Mouse (Mus musculus) embryonic facial prominence, embryonic 15.5 days (tissue): Measurements from ENCODE around the gene Olfr1341. TPM values are rescaled to one million over a fixed set of nuclear protein-coding genes. Genes with fewer than 3 reads are reported as not detected.

ENCODE experiments used
- ATAC-seq: fragments of 200-750 bp; cut with Nextera tagmentation; 2 replicates; pipeline ENCODE4 v1.8.0; 2017; ENCODE audit warnings: low read depth, moderate TSS enrichment; ENCODE audit not compliant: insufficient number of reproducible peaks, low FRiP score, low TSS enrichment
- H3K27ac ChIP-seq: fragments of 300-500 bp; sonication (generic); replicated peaks from 2 replicates; pipeline ENCODE4 v1.5.1; 2015; ENCODE audit warnings: mild to moderate bottlenecking, inconsistent platforms
- H3K27me3 ChIP-seq: fragments of 300-500 bp; sonication (generic); 2 replicates; pipeline ENCODE4 v1.6.1; 2015; ENCODE audit warnings: inconsistent platforms
- H3K36me3 ChIP-seq: fragments of 300-500 bp; sonication (generic); 2 replicates; pipeline ENCODE4 v1.6.1; 2015; ENCODE audit warnings: mild to moderate bottlenecking, inconsistent platforms
- H3K4me1 ChIP-seq: fragments of 300-500 bp; sonication (generic); 2 replicates; pipeline ENCODE4 v1.6.1; 2015; ENCODE audit warnings: inconsistent platforms
- H3K4me2 ChIP-seq: fragments of 300-500 bp; sonication (generic); replicated peaks from 2 replicates; pipeline ENCODE4 v1.6.1; 2015; ENCODE audit warnings: mild to moderate bottlenecking, inconsistent platforms
- H3K4me3 ChIP-seq: fragments of 300-500 bp; sonication (generic); replicated peaks from 2 replicates; pipeline ENCODE4 v1.5.1; 2015; ENCODE audit warnings: mild to moderate bottlenecking, inconsistent platforms
- H3K9ac ChIP-seq: fragments of 300-500 bp; sonication (generic); 2 replicates; pipeline ENCODE4 v1.6.1; 2015; ENCODE audit warnings: inconsistent platforms
- H3K9me3 ChIP-seq: fragments of 300-500 bp; sonication (generic); replicated peaks from 2 replicates; pipeline ENCODE4 v1.6.1; 2016; ENCODE audit warnings: inconsistent platforms
- WGBS: fragments of 180-500 bp; shearing (Covaris S2); methylation state at CpG from one replicate; pipeline ENCODE4 v1.1.7; 2015; 5-methylcytosine and 5-hydroxymethylcytosine counted together
- polyA plus RNA-seq: library from polyadenylated mRNA; unstranded; fragments of >200 nt; fragmentation: Nextera tagmentation; extraction: Ambion mirVana; gene quantifications from 2 replicates; pipeline ENCODE4 v1.2.1, GENCODE M21; 2015

Olfr1341 gene
- polyA plus RNA-seq, 1 experiment from 2014 or later = 0.07 TPM

DNA sequence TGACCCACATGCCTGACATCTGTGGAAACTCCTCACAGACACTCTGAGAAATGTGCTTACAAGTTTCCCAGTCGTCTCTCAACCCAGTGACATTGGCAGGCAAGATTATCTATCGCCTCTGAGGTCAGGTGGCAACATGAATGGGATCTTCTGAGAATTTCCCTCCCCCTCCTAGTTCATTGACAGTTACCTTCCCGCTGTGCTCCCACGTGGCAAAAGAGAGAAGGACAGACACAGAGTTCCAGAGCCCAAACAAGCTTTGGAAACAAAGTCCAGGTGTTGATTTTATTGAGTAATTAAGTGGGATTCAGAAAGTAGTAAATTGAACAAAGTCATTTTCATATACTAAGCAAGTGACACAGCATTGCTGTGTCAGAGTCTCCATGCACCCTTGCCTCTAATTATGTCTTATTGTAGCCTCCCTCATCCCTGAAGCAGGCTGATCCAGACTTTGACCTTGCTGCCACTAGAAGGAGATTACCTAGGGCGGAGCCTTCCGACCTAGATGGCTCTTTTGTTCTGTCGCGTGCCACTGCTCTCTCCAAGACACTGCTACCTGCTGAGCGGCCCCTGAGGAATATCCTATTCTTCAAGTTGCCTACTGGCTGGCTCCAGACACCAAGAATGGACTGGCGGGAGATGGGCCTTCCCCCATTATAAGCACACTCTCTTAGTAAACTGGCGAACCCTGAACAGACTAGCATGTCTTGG lies 37.8 kb downstream of the Olfr1341 start:
- Histone ChIP-seq H3K36me3 (no peaks in the 10 kb centered on the region), H3K9ac (no peak overlapping the region), H3K4me3 (no peak overlapping the region), H3K4me1 (no peaks in the 10 kb centered on the region), H3K27me3 (peaks cover 22% of the 10 kb centered on the region), H3K9me3 (no peaks in the 10 kb centered on the region), H3K4me2 (no peak overlapping the region), H3K27ac (no peak overlapping the region)
- WGBS = 7% methylated on average over 11 of the region's 11 CpGs
- no peak for ATAC-seq

DNA sequence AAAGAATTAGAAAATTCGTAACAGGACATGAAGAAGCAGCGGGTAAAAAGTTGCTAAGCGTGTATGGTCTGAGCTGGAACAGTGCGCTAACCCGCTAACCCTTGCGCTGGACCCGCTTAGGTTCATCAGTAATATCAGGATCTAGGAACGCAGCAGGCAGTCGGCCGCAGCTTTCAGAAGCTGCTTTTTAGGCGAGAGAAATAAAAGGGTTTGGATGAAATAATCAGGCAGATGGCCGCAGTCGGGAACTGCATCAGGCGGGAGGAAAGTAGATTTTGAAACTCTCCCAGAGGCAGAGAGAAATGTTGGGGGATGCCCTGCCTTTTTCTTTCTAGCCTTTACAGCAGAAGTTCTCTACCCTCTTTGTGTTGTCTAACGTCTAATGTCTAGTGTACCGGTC lies 38.6 kb downstream of the Olfr1341 start:
- no peaks in the 10 kb centered on the region for H3K4me1 ChIP-seq
- no peak overlapping the region for H3K4me2 ChIP-seq
- no peaks in the 10 kb centered on the region for H3K36me3 ChIP-seq
- no peak for ATAC-seq
- H3K9ac ChIP-seq = no peak overlapping the region
- H3K4me3 ChIP-seq = no peak overlapping the region
- H3K27me3 ChIP-seq = peaks cover 22% of the 10 kb centered on the region
- WGBS = 8% methylated on average over 16 of the region's 16 CpGs
- no peaks in the 10 kb centered on the region for H3K9me3 ChIP-seq
- no peak overlapping the region for H3K27ac ChIP-seq

DNA sequence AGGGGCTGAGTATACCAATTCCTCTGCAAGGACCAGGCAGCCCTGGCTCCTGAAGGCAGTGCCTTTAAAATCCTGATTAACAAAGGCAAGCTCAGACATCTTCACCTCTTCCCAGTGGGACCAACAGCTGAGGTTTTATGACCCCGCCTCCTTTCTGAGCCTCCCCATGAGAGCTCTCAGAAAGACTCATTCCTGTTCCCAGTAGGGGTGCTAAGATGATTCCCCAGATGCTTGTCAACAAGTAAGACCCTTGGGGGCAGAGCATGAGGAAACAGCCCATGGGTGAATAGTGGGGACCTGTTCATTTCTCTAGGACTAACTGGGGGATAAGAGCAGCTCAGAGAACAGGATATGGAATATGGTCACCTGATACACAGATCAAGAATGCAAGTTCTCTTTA lies 55.3 kb downstream of the Olfr1341 start, which contains the start of gene Olfr1338:
TSS of gene Olfr1338 (minus strand) at position 101 of the 400 bp plus-strand sequence.
- Histone ChIP-seq H3K27ac (no peak within 1 kb of the TSS), H3K4me2 (no peak within 1 kb of the TSS), H3K4me1 (no peaks in the 10 kb centered on the region), H3K36me3 (no peaks in the 10 kb centered on the region), H3K9me3 (no peaks in the 10 kb centered on the region), H3K9ac (no peak within 1 kb of the TSS), H3K27me3 (no peaks in the 10 kb centered on the region), H3K4me3 (no peak within 1 kb of the TSS)
- no peak for ATAC-seq
- 87% methylated on average over 1 of the region's 1 CpGs for WGBS

Other genes with a start within 250 kb of the Olfr1341 start
- 0.25 and 0.26 TPM in 2 replicates for gene Mpl, start 246.0 kb upstream of the Olfr1341 start, polyA plus RNA-seq
- gene Tie1, start 213.5 kb upstream of the Olfr1341 start, polyA plus RNA-seq = 25.6 and 27.1 TPM in 2 replicates
- gene 2610528J11Rik, start 176.5 kb upstream of the Olfr1341 start, polyA plus RNA-seq = 15.3 and 18.6 TPM in 2 replicates
- 11.7 and 17.4 TPM in 2 replicates for gene Tmem125, start 159.5 kb upstream of the Olfr1341 start, polyA plus RNA-seq
- gene Cfap57, start 82.7 kb upstream of the Olfr1341 start, polyA plus RNA-seq = 2.3 and 3.3 TPM in 2 replicates
- gene Ebna1bp2, start 82.7 kb upstream of the Olfr1341 start, polyA plus RNA-seq = 120 and 128 TPM in 2 replicates
- gene Olfr62, start 44.6 kb upstream of the Olfr1341 start, polyA plus RNA-seq = 0.17 and 0.18 TPM in 2 replicates
- gene Olfr1342, start 10.8 kb upstream of the Olfr1341 start, polyA plus RNA-seq = 0.13 and 0.15 TPM in 2 replicates
- gene Olfr1340, start 16.6 kb downstream of the Olfr1341 start, polyA plus RNA-seq = 0.44 and 0.50 TPM in 2 replicates
- gene Olfr1339, start 28.7 kb downstream of the Olfr1341 start, polyA plus RNA-seq = 0.08 and 0.22 TPM in 2 replicates
- gene Olfr1338, start 55.2 kb downstream of the Olfr1341 start, polyA plus RNA-seq = 0.19 and 0.37 TPM in 2 replicates
- gene Olfr1337, start 79.1 kb downstream of the Olfr1341 start, polyA plus RNA-seq = not detected in 2 replicates
- gene Olfr1335, start 106.4 kb downstream of the Olfr1341 start, polyA plus RNA-seq = not detected in 2 replicates
- gene Olfr1333, start 132.8 kb downstream of the Olfr1341 start, polyA plus RNA-seq = not detected in 2 replicates
- gene Olfr1331, start 161.1 kb downstream of the Olfr1341 start, polyA plus RNA-seq = not detected in 2 replicates
- gene Olfr1330, start 185.1 kb downstream of the Olfr1341 start, polyA plus RNA-seq = 0.36 TPM in 1 of 2 replicates, not detected in the other
- gene Olfr1329, start 213.9 kb downstream of the Olfr1341 start, polyA plus RNA-seq = 0.18 TPM in 1 of 2 replicates, not detected in the other
- 0.07 TPM in 1 of 2 replicates, not detected in the other for gene Olfr1328, start 235.1 kb downstream of the Olfr1341 start, polyA plus RNA-seq